Mouse (Mus musculus): ENCODE data around the gene Zfp385c. TPM values are rescaled to one million over a fixed set of nuclear protein-coding genes. Genes with fewer than 3 reads are reported as not detected.

Zfp385c gene
- total and polyA plus RNA-seq, 3 experiments, result 0.12 to 0.15 TPM; not detected in 1

GRCm38 (mm10) chr11:100688443-100688842, 3.8 kb downstream of the Zfp385c start (continued):
- no peak for TF ChIP-seq TBP (IDR thresholded peaks at IDR 0.05; ENCODE audit: low read depth, low read length)

GRCm38 (mm10) chr11:100687265-100687664, 5.0 kb downstream of the Zfp385c start:
- Histone ChIP-seq H3K9me3 (replicated peaks; ENCODE audit: insufficient read depth, low read length) (no peaks in the 10 kb centered on the region), H3K79me2 (ENCODE audit: control insufficient read depth, insufficient read depth, low read length, poor library complexity) (no peaks in the 10 kb centered on the region), H3K9ac (ENCODE audit: control insufficient read depth, low read depth, low read length, poor library complexity, severe bottlenecking) (no peak overlapping the region), H3K4me3 (ENCODE audit: control insufficient read depth in 1 of 2, insufficient read depth in 1 of 2, low read depth in 2 of 2, low read length in 2 of 2) (no peak overlapping the region), H3K27me3 (ENCODE audit: control insufficient read depth in 1 of 2, insufficient read depth in 2 of 2, low read length in 2 of 2) (peaks cover 5 to 16% of the 10 kb centered on the region in 2 experiments), H3K27ac (ENCODE audit: control insufficient read depth, low read depth, low read length) (no peak overlapping the region), H3K36me3 (ENCODE audit: control insufficient read depth in 1 of 2, insufficient read depth in 2 of 2, low read length in 2 of 2) (no peaks in the 10 kb centered on the region), H3K4me1 (ENCODE audit: control insufficient read depth in 1 of 2, insufficient read depth in 2 of 2, low read length in 2 of 2) (peaks cover 0 to 8% of the 10 kb centered on the region in 2 experiments; a peak in 2 of 4 replicates)
- TF ChIP-seq ZNF384 (IDR thresholded peaks at IDR 0.05; ENCODE audit: low read depth, low read length) (no peak), TBP (IDR thresholded peaks at IDR 0.05; ENCODE audit: low read depth, low read length) (no peak), POLR2A (IDR thresholded peaks at IDR 0.05; ENCODE audit: control insufficient read depth in 1 of 2, insufficient read depth in 1 of 2, low read depth in 1 of 2, low read length in 2 of 2, poor library complexity in 1 of 2) (no peak), MYC (IDR thresholded peaks at IDR 0.05; ENCODE audit: low read depth, low read length) (no peak)
- no peak for DNase-seq (ENCODE audit: low read depth, low spot score)

GRCm38 (mm10) chr11:100685371-100685770, 6.9 kb downstream of the Zfp385c start:
- Histone ChIP-seq H3K27me3 (ENCODE audit: control insufficient read depth in 1 of 2, insufficient read depth in 2 of 2, low read length in 2 of 2) (peaks cover 8 to 16% of the 10 kb centered on the region in 2 experiments), H3K4me3 (ENCODE audit: control insufficient read depth in 1 of 2, insufficient read depth in 1 of 2, low read depth in 2 of 2, low read length in 2 of 2) (no peak overlapping the region), H3K27ac (ENCODE audit: control insufficient read depth, low read depth, low read length) (no peak overlapping the region), H3K9me3 (replicated peaks; ENCODE audit: insufficient read depth, low read length) (no peaks in the 10 kb centered on the region), H3K4me1 (ENCODE audit: control insufficient read depth in 1 of 2, insufficient read depth in 2 of 2, low read length in 2 of 2) (no peaks in the 10 kb centered on the region), H3K9ac (ENCODE audit: control insufficient read depth, low read depth, low read length, poor library complexity, severe bottlenecking) (no peak overlapping the region), H3K79me2 (ENCODE audit: control insufficient read depth, insufficient read depth, low read length, poor library complexity) (no peaks in the 10 kb centered on the region), H3K36me3 (ENCODE audit: control insufficient read depth in 1 of 2, insufficient read depth in 2 of 2, low read length in 2 of 2) (no peaks in the 10 kb centered on the region)
- no peak for TF ChIP-seq SMC3 (IDR thresholded peaks at IDR 0.05; ENCODE audit: low read depth, low read length)
- TF ChIP-seq CHD1 (IDR thresholded peaks at IDR 0.05; ENCODE audit: low read depth, low read length), result no peak
- no peak for TF ChIP-seq MXI1 (IDR thresholded peaks at IDR 0.05; ENCODE audit: low read depth, low read length)
- TF ChIP-seq ZNF384 (IDR thresholded peaks at IDR 0.05; ENCODE audit: low read depth, low read length), result no peak
- TF ChIP-seq POLR2A (IDR thresholded peaks at IDR 0.05; ENCODE audit: control insufficient read depth in 1 of 2, insufficient read depth in 1 of 2, low read depth in 1 of 2, low read length in 2 of 2, poor library complexity in 1 of 2), result no peak
- no peak for DNase-seq (ENCODE audit: low read depth, low spot score)

- no peak for TF ChIP-seq TAL1 (IDR thresholded peaks at IDR 0.05; ENCODE audit: low read length)
- TF ChIP-seq RCOR1 (IDR thresholded peaks at IDR 0.05; ENCODE audit: low read depth, low read length), result no peak
- no peak for TF ChIP-seq MEF2A (IDR thresholded peaks at IDR 0.05; ENCODE audit: extremely low read depth, insufficient replicate concordance, low read depth, low read length, poor library complexity, severe bottlenecking)
- no peak for TF ChIP-seq NELFE (IDR thresholded peaks at IDR 0.05; ENCODE audit: low read depth, low read length)
- no peak for TF ChIP-seq ZKSCAN1 (IDR thresholded peaks at IDR 0.05; ENCODE audit: low read depth, low read length)
- no peak for TF ChIP-seq CHD2 (IDR thresholded peaks at IDR 0.05; ENCODE audit: low read length)
- no peak for TF ChIP-seq MYB (IDR thresholded peaks at IDR 0.05; ENCODE audit: low read depth, low read length)
- TF ChIP-seq USF1 (IDR thresholded peaks at IDR 0.05; ENCODE audit: low read depth, low read length), result no peak
- no peak for TF ChIP-seq ETS1 (IDR thresholded peaks at IDR 0.05; ENCODE audit: low read depth, low read length)
- TF ChIP-seq TBP (IDR thresholded peaks at IDR 0.05; ENCODE audit: low read depth, low read length), result no peak
- no peak for TF ChIP-seq GABPA (IDR thresholded peaks at IDR 0.05; ENCODE audit: low read depth, low read length)
- TF ChIP-seq MAZ (IDR thresholded peaks at IDR 0.05; ENCODE audit: low read depth, low read length), result no peak
- no peak for TF ChIP-seq BHLHE40 (IDR thresholded peaks at IDR 0.05; ENCODE audit: borderline replicate concordance, low read depth, low read length)
- no peak for TF ChIP-seq UBTF (IDR thresholded peaks at IDR 0.05; ENCODE audit: borderline replicate concordance, insufficient read depth, low read depth, low read length)
- no peak for TF ChIP-seq MYC (IDR thresholded peaks at IDR 0.05; ENCODE audit: low read depth, low read length)
- no peak for TF ChIP-seq ZMIZ1 (IDR thresholded peaks at IDR 0.05; ENCODE audit: low read depth, low read length)
- TF ChIP-seq ZNF384 (IDR thresholded peaks at IDR 0.05; ENCODE audit: low read depth, low read length), result no peak
- no peak overlapping the region for H3K9ac ChIP-seq (ENCODE audit: control insufficient read depth, low read depth, low read length, poor library complexity, severe bottlenecking)
- H3K27ac ChIP-seq (ENCODE audit: control insufficient read depth, low read depth, low read length), result no peak overlapping the region
- H3K4me1 ChIP-seq (ENCODE audit: control insufficient read depth in 1 of 2, insufficient read depth in 2 of 2, low read length in 2 of 2), result no peaks in the 10 kb centered on the region
- peaks cover 11 to 24% of the 10 kb centered on the region in 2 experiments for H3K27me3 ChIP-seq (ENCODE audit: control insufficient read depth in 1 of 2, insufficient read depth in 2 of 2, low read length in 2 of 2)
- no peak for DNase-seq (ENCODE audit: low read depth, low spot score)
- H3K9me3 ChIP-seq (replicated peaks; ENCODE audit: insufficient read depth, low read length), result no peaks in the 10 kb centered on the region
- H3K79me2 ChIP-seq (ENCODE audit: control insufficient read depth, insufficient read depth, low read length, poor library complexity), result no peaks in the 10 kb centered on the region
- no peak overlapping the region for H3K4me3 ChIP-seq (ENCODE audit: control insufficient read depth in 1 of 2, insufficient read depth in 1 of 2, low read depth in 2 of 2, low read length in 2 of 2)
- no peaks in the 10 kb centered on the region for H3K36me3 ChIP-seq (ENCODE audit: control insufficient read depth in 1 of 2, insufficient read depth in 2 of 2, low read length in 2 of 2)
Measured at GRCm38 (mm10) chr11:100684084-100684483, 8.2 kb downstream of the Zfp385c start.

Measured in MEL (cell line).